Mouse (Mus musculus) ES-E14 (cell line): ENCODE measurements at regions not wholly inside any gene's neighbourhood (a gene's known extent, or its start where the extent isn't known, plus 50 kb on each side); places are given as distances from the start of the nearest gene placed in this dataset.

Source experiments
- DNase-seq: peaks from one replicate; pipeline ENCODE4 v3.0.0-alpha.2; 2013; ENCODE audit warnings: low read depth, low spot score
- H3K27ac ChIP-seq: 2 replicates; pipeline ENCODE4 v1.5.1; 2012; ENCODE audit warnings: low read depth, mild to moderate bottlenecking, low read length, moderate library complexity, mixed read lengths; ENCODE audit not compliant: poor library complexity, insufficient read depth, severe bottlenecking
- H3K36me3 ChIP-seq: 2 replicates; pipeline ENCODE4 v1.6.1; 2012; ENCODE audit warnings: mild to moderate bottlenecking, low read length, moderate library complexity, mixed read lengths; ENCODE audit not compliant: control insufficient read depth, poor library complexity, insufficient read depth, severe bottlenecking
- H3K4me1 ChIP-seq, 2 experiments: fragments of 150-350 bp in 1 of 2; sonication (generic) in 1 of 2; 2 replicates each; pipeline ENCODE4 v1.6.1; 2012; ENCODE audit warnings: low read length in 2 of 2, mild to moderate bottlenecking in 1 of 2, mixed read lengths in 1 of 2; ENCODE audit not compliant: control insufficient read depth in 2 of 2, insufficient read depth in 2 of 2, poor library complexity in 1 of 2
- H3K4me3 ChIP-seq, 2 experiments: fragments of 150-350 bp in 1 of 2; sonication (generic) in 1 of 2; 2 replicates each; pipeline ENCODE4 v1.5.1; 2012; ENCODE audit warnings: low read length in 2 of 2, low read depth in 1 of 2, mild to moderate bottlenecking in 1 of 2, mixed read lengths in 1 of 2; ENCODE audit not compliant: insufficient read depth in 1 of 2, poor library complexity in 1 of 2, severe bottlenecking in 1 of 2
- H3K9ac ChIP-seq: 2 replicates; pipeline ENCODE4 v1.6.1; 2012; ENCODE audit warnings: low read depth, mild to moderate bottlenecking, low read length, mixed read lengths; ENCODE audit not compliant: poor library complexity, insufficient read depth, severe bottlenecking
- H3K9me3 ChIP-seq: fragments of 150-350 bp; sonication (generic); 2 replicates; pipeline ENCODE4 v1.6.1; 2012; ENCODE audit warnings: low read depth, mild to moderate bottlenecking, low read length; ENCODE audit not compliant: control insufficient read depth, insufficient read depth
- CHD2 ChIP-seq: IDR thresholded peaks from 2 replicates; pipeline ENCODE4 v1.6.1; 2014; ENCODE audit warnings: mild to moderate bottlenecking, low read depth, low read length, inconsistent platforms
- HCFC1 ChIP-seq: IDR thresholded peaks from 2 replicates; pipeline ENCODE4 v1.6.1; 2012; ENCODE audit warnings: low read length, inconsistent platforms, borderline replicate concordance; ENCODE audit not compliant: insufficient read depth
- MAFK ChIP-seq: IDR thresholded peaks from 2 replicates; pipeline ENCODE4 v1.6.1; 2014; ENCODE audit warnings: mild to moderate bottlenecking, low read depth, low read length, inconsistent platforms; ENCODE audit not compliant: insufficient read depth
- ZC3H11A ChIP-seq: IDR thresholded peaks from 2 replicates; pipeline ENCODE4 v1.6.1; 2012; ENCODE audit warnings: low read depth, mild to moderate bottlenecking, inconsistent platforms, low read length, borderline replicate concordance
- ZNF384 ChIP-seq: IDR thresholded peaks from 2 replicates; pipeline ENCODE4 v1.6.1; 2012; ENCODE audit warnings: low read depth, low read length, inconsistent platforms
- in situ Hi-C, 2 experiments: fragments of 600-800 bp; cut with MboI; formaldehyde crosslinking; loops; one replicate each; pipeline ENCODE4 v1.15.1; 2025; ENCODE audit warnings: low sequenced_read_pairs in 2 of 2, inconsistent platforms in 1 of 2; ENCODE audit not compliant: unreplicated experiment in 2 of 2

GRCm38 (mm10) chr4:124465229-124465820 lies 145.3 kb downstream of the 3100002H09Rik start:
- H3K9me3 ChIP-seq = no peaks in the 10 kb centered on the region
- no peak overlapping the region for H3K4me3 ChIP-seq
- H3K9ac ChIP-seq = no peak overlapping the region
- H3K36me3 ChIP-seq = no peaks in the 10 kb centered on the region
- TF ChIP-seq ZC3H11A = no peak
- no peak for TF ChIP-seq HCFC1
- TF ChIP-seq MAFK = no peak
- no peak for TF ChIP-seq CHD2
- TF ChIP-seq ZNF384 = no peak
- H3K27ac ChIP-seq = no peak overlapping the region
- no peaks in the 10 kb centered on the region; a peak in 1 of 4 replicates for H3K4me1 ChIP-seq
- no peak for DNase-seq
- in situ Hi-C loops = no loop called here

GRCm38 (mm10) chr4:124455511-124456338 lies 154.9 kb downstream of the 3100002H09Rik start:
- peaks cover 2 to 6% of the 10 kb centered on the region in 2 experiments; a peak in 1 of 4 replicates for H3K4me1 ChIP-seq
- no peak overlapping the region for H3K4me3 ChIP-seq
- no peaks in the 10 kb centered on the region for H3K9me3 ChIP-seq
- no peaks in the 10 kb centered on the region for H3K36me3 ChIP-seq
- no peak for DNase-seq
- TF ChIP-seq HCFC1 = no peak
- no peak for TF ChIP-seq CHD2
- no peak for TF ChIP-seq MAFK
- no peak for TF ChIP-seq ZC3H11A
- no peak for TF ChIP-seq ZNF384
- no peak overlapping the region for H3K9ac ChIP-seq
- no peak overlapping the region for H3K27ac ChIP-seq
- in situ Hi-C loops = no loop called here

- no peak overlapping the region for H3K4me3 ChIP-seq
- peaks cover 2 to 7% of the 10 kb centered on the region in 2 experiments; a peak in 1 of 4 replicates for H3K4me1 ChIP-seq
- no peak overlapping the region for H3K27ac ChIP-seq
These were observed 159.5 kb downstream of the 3100002H09Rik start for GRCm38 (mm10) chr4:124451131-124451530.

GRCm38 (mm10) chr4:124446615-124447014 lies 164.0 kb downstream of the 3100002H09Rik start:
- no peaks in the 10 kb centered on the region for H3K36me3 ChIP-seq
- in situ Hi-C loops = no loop called here
- no peak for DNase-seq
- TF ChIP-seq CHD2 (no peak), MAFK (no peak), ZC3H11A (no peak), ZNF384 (no peak), HCFC1 (no peak)
- no peak overlapping the region for H3K9ac ChIP-seq
- no peaks in the 10 kb centered on the region for H3K9me3 ChIP-seq
- H3K4me1 ChIP-seq = peaks cover 0 to 22% of the 10 kb centered on the region in 2 experiments; a peak in 2 of 4 replicates
- no peak overlapping the region for H3K4me3 ChIP-seq
- H3K27ac ChIP-seq = no peak overlapping the region

More at GRCm38 (mm10) chr4:124451131-124451530, 159.5 kb downstream of the 3100002H09Rik start:
- no peak for DNase-seq
- no peaks in the 10 kb centered on the region for H3K36me3 ChIP-seq
- no peak overlapping the region for H3K9ac ChIP-seq
- TF ChIP-seq CHD2 (no peak), ZNF384 (no peak), ZC3H11A (no peak), MAFK (no peak), HCFC1 (no peak)
- in situ Hi-C loops = no loop called here
- H3K9me3 ChIP-seq = no peaks in the 10 kb centered on the region
